Mouse (Mus musculus) heart, embryonic 10.5 days (tissue): ENCODE results near the gene 1810062G17Rik. TPM values are rescaled to one million over a fixed set of nuclear protein-coding genes. Genes with fewer than 3 reads are reported as not detected.

Source experiments
- DNase-seq: peaks from one replicate; pipeline ENCODE4 v3.0.0-alpha.2; 2017; ENCODE audit warnings: low spot score
- H3K27ac ChIP-seq: fragments of 300-500 bp; sonication (generic); 2 replicates; pipeline ENCODE4 v1.5.1; 2016; ENCODE audit warnings: mild to moderate bottlenecking
- H3K27me3 ChIP-seq: fragments of 300-500 bp; sonication (generic); 2 replicates; pipeline ENCODE4 v1.6.1; 2016; ENCODE audit warnings: mild to moderate bottlenecking; ENCODE audit not compliant: poor library complexity, insufficient read depth, severe bottlenecking
- H3K36me3 ChIP-seq: fragments of 300-500 bp; sonication (generic); 2 replicates; pipeline ENCODE4 v1.6.1; 2016; ENCODE audit warnings: mild to moderate bottlenecking, moderate library complexity
- H3K4me1 ChIP-seq: fragments of 300-500 bp; sonication (generic); 2 replicates; pipeline ENCODE4 v1.6.1; 2016; ENCODE audit warnings: mild to moderate bottlenecking
- H3K4me3 ChIP-seq: fragments of 300-500 bp; sonication (generic); 2 replicates; pipeline ENCODE4 v1.5.1; 2016; ENCODE audit warnings: mild to moderate bottlenecking, moderate library complexity
- H3K9me3 ChIP-seq: fragments of 300-500 bp; sonication (generic); 2 replicates; pipeline ENCODE4 v1.6.1; 2016; ENCODE audit warnings: mild to moderate bottlenecking, moderate library complexity
- WGBS: fragments of 180-500 bp; shearing (Covaris S2); methylation state at CpG from one replicate; pipeline ENCODE4 v1.1.7; 2016; 5-methylcytosine and 5-hydroxymethylcytosine counted together
- microRNA-seq: library from miRNA; unstranded; fragments of <30 nt; microRNA quantifications from one replicate; pipeline ENCODE4, GENCODE M21; 2017
- polyA plus RNA-seq: library from polyadenylated mRNA; unstranded; fragments of >200 nt; fragmentation: Nextera tagmentation; extraction: Ambion mirVana; gene quantifications from 2 replicates; pipeline ENCODE4 v1.2.1, GENCODE M21; 2016

The 1810062G17Rik gene
- polyA plus RNA-seq, 1 experiment from 2014 or later = 0.93 TPM

GRCm38 (mm10) chr3:36530345-36530744 is 54.6 kb downstream of the 1810062G17Rik start:
- H3K36me3 ChIP-seq = no peaks in the 10 kb centered on the region
- WGBS = 79% methylated on average over 6 of the region's 6 CpGs
- H3K4me1 ChIP-seq = peaks cover 8% of the 10 kb centered on the region
- peaks cover 8% of the 10 kb centered on the region; the same call in 1 of the 2 replicates for H3K27me3 ChIP-seq
- H3K4me3 ChIP-seq = no peak overlapping the region
- no peak overlapping the region for H3K27ac ChIP-seq
- DNase-seq = no peak
- no peaks in the 10 kb centered on the region for H3K9me3 ChIP-seq

DNA sequence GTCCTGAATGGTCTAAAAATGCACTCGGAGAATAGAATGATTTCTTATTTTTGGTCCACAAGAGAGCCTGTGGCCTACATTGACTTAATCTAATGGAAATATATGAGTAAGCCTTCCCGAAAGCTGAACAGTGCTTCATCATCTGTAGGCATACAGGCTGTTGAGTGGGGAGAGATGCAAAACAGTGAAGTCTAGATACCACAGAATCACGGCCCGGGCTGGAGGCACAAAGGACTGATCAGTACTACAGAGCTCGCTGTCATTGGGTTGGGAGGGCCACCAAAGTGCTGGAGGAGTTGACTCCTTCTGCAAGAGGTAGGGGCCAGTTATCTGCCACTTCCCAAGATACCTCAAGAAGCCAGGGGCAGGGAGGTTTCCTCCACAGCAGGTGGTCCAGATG is 55.0 kb downstream of the 1810062G17Rik start:
- Histone ChIP-seq H3K27me3 (peaks cover 8% of the 10 kb centered on the region; the same call in 1 of the 2 replicates), H3K9me3 (no peaks in the 10 kb centered on the region), H3K4me1 (peaks cover 8% of the 10 kb centered on the region), H3K36me3 (no peaks in the 10 kb centered on the region), H3K4me3 (no peak overlapping the region), H3K27ac (no peak overlapping the region)
- no peak for DNase-seq
- WGBS = 39% methylated on average over 5 of the region's 5 CpGs

DNA sequence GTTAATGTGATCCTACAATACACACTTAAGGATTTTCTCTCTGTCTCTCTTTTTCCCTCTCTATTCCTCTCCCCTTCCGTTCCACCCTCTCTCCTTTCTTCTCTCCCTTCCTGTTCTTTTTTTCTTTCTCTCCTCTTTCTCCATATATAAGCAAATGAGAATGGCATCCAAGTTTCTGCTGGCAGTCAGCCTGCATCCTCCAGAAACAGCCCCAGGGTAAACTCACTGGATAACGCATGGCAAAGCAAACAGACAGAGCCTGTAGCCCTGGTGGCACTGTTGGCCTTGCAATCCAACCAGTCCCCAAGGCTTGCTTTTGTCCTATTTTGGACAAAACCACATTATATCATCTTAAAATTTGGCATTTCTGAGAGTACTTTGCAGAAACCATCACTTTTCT is 55.5 kb downstream of the 1810062G17Rik start:
- no peak overlapping the region for H3K4me3 ChIP-seq
- peaks cover 8% of the 10 kb centered on the region for H3K4me1 ChIP-seq
- DNase-seq = no peak
- WGBS = 46% methylated on average over 2 of the region's 2 CpGs
- H3K36me3 ChIP-seq = no peaks in the 10 kb centered on the region
- H3K9me3 ChIP-seq = no peaks in the 10 kb centered on the region
- H3K27ac ChIP-seq = no peak overlapping the region
- H3K27me3 ChIP-seq = peaks cover 8% of the 10 kb centered on the region; the same call in 1 of the 2 replicates

Small RNA genes lying within 50 kb of the gene (microRNA-seq; reads per million reads assigned to microRNA genes)
- gene Mir7009 = 0.76 reads per million

Other genes with a start within 250 kb of the 1810062G17Rik start
- gene Anxa5, start within 50 bp of the 1810062G17Rik start, polyA plus RNA-seq = 293 and 360 TPM in 2 replicates
- gene Gm11549, start 45.9 kb downstream of the 1810062G17Rik start, polyA plus RNA-seq = not detected in 2 replicates
- gene Exosc9, start 76.7 kb downstream of the 1810062G17Rik start, polyA plus RNA-seq = 65.2 and 77.8 TPM in 2 replicates
- 196 and 199 TPM in 2 replicates for gene Ccna2, start 96.2 kb downstream of the 1810062G17Rik start, polyA plus RNA-seq
- gene Bbs7, start 137.5 kb downstream of the 1810062G17Rik start, polyA plus RNA-seq = 12.2 and 12.6 TPM in 2 replicates
- 3.7 and 4.7 TPM in 2 replicates for gene Trpc3, start 214.2 kb downstream of the 1810062G17Rik start, polyA plus RNA-seq